Mouse (Mus musculus) telencephalon, adult 2 months (tissue): Measurements from ENCODE around the gene Haghl.

ENCODE experiments used
- DNase-seq: peaks from one replicate; pipeline ENCODE4 v3.0.0-alpha.2; 2011; ENCODE audit warnings: low read depth, low spot score

Gene Haghl

DNA sequence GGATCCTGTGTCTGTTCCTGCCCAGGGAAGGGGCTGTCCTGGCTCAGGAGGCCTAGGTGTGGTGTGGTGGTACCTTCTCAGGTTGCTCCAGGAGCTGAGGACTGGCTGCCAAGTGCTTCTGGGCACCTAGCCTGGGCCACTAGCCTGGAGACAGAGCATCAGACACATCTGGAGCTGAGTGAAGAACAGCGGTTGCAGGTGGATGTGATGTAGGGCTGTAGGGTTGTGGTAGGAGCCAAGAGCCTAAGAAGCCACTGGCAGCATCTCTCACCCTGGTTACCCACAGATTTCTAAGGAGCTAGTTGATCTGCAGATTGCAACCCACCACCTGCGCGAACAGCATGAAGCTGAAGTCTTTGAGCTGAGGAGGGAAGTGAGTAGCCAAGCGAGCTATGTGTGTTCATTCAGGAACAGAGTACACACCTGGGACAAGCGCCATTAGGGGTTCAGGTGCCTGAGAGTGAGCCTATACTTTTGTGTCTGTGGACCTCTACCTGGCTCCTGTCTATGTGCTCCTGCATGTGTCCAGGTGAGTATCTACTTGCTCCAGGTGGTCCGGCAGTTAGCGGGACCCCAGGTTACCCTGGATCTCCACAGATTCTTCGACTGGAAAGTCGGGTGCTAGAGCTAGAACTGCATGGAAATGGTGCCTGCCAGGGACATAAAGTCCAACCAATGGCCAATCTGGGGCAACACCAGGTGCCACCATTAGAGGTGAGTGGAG lies 1.5 kb upstream of the Haghl start:
- DNase-seq = no peak

DNA sequence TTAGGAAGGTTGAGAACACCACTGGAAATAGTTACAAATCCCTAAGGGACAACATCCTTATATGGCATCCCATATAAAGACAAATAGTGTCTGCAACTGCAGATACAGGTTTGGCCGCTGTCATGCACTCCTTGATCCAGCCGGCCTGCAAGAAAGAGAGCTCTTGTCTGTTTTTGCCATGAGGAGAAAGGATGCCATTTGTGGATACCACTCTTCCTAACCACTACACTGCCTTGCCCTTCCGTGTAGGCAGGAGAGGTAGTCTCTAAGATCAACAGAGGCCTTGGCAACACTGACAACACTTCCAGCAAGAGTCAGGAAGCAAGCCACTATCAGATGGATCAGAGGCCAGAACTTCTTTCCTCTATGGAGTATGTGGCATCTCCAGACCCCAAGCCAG lies 807 bp upstream of the Haghl start, which contains the start of gene Ccdc78:
Ccdc78 (plus strand) TSS at position 301 of the 400 bp plus-strand sequence.
- DNase-seq = no peak

DNA sequence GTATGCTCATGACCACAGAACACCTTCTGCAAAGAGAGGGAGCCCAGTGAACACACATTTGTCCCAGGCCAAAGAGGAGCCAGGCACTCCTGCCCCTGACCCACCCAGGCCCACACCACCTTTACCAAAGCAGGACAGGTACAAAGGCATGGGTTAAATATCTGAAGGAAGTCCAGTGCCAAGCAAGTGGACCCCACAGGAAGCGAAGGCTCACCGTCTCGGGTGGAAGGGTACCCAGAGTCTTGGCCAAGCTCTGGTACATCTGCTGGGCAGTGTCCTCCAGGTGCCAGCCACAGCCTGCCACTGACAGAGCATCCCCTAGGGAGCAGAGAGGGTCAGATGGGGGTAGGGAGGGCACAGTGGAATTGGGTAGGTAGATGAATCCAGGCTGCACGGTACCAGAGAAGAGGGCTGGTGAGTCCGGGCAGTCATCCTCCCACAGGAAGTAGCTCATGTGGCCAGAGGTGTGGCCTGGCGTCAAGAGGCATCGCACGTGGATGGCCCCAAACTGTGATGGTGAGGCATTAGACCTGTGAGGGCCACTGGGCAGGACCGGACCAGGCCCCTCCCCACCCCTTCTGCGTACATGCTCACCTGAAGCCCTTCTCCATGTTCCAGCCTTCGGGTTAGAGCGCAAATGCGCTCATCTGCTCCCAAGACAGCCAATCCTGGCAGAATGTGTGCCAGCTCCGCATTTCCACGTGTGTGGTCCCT lies 1.5 kb downstream of the Haghl start:
- DNase-seq = no peak

DNA sequence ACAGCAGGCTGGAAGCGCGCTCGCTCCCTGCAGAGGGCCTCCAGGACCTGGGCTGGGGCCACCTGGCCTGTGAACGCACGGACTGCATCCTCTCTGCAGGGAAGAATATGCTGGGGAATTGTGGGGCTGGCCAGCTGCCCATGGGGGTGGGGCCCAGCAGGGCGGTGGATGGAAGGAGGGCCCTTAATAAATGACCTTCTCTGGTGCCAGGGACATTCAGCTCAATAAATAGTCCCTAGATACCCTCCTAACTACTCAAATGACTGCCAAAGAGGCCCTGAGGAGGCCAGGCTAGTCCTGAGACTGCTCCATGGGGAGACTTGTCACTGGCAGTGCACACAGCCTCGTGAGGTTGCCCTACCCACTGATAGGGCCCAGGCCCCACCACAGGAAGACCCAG lies 2.4 kb downstream of the Haghl start:
- DNase-seq = no peak

DNA sequence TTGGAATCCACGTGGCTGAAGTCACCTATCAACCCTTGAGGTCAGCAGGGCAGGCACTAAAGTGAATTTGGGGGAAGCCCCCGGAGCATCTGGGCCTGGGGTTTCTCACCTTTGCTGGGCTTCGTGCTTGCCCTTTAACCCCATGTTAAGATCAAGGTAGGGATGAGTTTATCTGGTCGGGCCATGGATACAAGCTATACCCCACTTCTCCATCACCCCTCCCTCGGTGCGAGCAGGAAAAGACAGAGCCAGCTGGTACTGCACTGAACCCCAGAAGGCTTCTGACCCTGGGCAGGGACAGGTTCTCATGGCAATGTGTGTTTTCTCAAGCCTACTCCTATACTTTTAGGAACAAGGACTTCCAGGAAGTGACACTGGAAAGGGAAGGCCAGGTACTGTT lies 4.1 kb downstream of the Haghl start:
- DNase-seq = no peak

DNA sequence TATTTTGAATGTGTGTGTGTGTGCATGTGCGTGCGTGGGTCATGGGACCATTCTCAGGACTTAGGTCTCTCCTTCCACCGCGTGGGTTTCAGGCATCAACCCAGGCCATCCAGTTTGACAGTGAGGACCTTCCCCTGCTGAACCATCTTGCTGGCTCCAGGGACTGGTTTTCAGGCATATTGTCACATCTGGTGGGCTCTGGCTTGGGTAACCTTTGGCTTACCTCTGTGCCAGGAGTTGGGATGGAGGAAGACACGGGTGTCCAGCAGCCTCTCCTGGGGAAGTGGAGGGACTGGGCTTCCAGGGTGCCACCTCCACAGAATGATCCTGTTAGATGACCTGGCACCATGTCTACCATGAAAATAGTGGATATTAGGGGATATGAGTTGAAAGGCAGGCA lies 7.5 kb downstream of the Haghl start:
- DNase-seq = no peak

DNA sequence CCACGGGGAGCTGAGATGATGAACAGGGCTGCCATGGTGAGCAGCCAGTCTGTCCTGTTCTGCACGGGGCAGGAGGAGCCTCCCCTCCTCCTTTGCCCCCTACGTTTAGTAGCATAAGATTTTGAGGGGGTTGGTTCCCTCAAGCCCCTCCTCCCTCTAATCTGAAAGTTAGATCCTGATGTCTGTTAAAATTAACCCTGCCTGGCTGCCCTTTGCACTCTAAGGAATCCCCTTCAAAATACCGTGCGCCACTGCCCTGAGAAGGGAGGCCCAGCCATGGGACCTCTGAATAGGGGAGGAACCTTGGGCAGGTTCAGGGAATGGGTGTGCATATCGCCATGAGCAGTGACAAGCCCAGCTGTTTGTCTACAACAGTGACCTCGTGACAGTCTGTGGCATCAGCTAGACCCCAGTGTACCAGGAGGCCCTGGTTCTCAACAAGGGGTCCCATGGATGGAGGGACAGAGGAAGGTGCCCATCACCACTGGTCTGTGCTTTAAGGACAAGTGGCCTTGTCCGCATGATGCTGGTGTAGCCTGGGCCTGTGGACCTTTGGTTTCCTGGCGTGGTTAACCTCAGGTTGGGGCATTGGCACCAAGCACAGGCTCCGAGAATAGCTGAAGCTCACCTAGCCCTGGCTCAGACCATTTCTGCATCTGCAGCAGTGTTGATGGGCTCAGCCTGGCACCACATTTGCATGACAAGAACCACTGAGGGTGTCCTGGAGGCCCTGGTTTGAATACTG lies 10.0 kb downstream of the Haghl start:
- DNase-seq = no peak

DNA sequence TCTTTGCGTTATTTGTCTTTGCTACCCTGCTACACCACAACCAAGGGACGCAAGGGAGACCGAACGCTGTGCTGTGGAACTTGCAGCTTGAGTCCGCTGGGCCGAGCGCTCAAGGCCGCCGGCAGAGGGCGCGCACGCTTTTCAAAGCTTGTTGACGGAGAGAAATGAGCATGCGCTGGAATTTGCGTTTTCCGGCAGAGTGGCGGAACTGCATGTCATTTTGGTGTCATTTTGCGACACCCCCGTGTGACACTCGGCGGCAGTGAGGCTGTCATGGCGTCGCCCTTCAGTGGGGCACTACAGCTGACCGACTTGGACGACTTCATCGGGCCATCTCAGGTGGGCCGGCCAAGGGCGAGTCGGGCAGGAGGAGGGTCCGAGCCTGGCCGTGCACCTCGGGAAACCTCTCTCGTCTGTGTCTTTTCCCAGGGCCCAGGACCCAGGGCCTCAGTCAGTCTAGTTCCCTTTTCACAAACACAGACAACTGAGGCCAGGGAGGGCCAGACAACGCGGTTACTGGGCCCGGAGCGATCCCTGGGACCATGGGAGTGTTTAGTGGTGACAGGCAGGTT lies 11.8 kb downstream of the Haghl start, which contains the start of gene Narfl:
Narfl (plus strand) TSS at position 228 of the 572 bp plus-strand sequence.
- peak; percentile 97 for DNase-seq

DNA sequence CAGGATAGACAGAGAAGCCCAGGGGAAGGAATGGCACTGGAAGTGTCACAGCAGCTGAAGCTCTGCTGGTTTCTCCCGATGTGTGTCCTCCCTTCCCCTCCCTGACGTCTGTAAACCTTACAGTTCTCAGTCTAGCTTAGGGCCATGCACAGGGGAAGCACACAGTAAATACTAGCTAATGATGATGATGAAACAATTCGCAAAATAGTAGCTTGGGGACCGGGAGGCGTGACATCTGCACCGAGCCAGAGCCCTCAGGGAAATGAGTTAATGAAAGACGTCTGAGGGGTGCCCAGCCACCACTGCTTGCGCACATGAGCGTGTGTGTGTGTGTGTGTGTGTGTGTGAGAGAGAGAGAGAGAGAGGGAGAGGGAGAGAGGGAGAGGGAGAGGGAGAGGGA lies 16.1 kb downstream of the Haghl start:
- DNase-seq = no peak

DNA sequence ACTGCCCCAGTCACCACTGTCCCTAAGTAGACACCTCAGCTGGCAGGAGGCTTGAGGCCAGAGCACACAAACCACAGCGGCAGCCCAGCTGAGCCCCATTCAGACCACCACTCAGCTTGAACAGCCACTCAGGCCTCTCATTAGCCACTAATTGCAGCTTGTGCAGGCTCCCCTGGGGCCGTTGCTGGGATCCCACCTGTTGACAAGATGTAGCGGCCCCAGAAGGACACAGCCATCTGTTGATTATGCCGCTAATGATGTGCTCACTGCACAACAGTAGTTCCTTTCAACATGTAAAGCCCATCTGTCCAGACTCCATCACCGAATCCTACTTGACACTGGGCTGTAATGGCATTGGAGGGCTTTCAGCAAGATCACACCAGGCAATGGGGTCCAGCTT lies 19.6 kb downstream of the Haghl start:
- DNase-seq = no peak

DNA sequence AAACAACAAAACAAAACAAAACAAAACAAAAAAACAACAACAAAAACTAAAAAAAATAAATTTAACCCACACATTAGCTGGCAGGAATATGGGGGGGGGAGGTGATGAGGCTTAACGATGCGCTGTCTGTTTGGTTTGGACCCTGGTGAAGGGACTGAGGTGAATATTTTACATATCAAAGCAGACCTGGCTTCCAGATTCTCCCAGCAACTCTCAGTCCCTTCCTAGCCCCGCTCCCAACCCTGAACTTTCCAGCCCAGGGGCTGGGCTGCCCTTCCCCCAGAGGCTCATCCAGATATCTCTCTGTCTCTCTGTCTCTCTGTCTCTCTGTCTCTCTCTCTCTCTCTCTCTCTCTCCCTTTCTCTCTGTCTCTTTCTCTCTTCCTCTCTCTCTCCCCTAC lies 22.9 kb downstream of the Haghl start:
- DNase-seq = no peak

DNA sequence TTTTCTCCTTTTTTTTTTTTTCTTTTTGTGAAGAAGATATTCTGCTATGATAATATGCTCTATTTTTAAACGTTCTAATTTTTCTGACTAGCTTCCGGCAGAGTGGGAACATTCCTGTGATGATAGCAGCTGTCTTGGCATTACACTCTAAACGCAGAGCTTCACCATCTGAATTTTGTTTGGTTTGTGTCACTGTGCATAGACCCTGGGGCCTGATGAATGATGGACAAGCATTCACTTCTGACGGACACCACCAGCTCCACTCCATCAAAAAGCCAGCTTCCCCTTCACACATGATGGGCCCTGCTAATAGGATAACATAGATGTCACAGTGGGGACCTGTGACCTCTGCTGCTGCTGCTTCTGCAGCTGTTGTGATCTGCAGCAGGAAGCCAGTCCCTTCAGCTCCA lies 23.9 kb downstream of the Haghl start:
- peak; percentile 84 for DNase-seq

DNA sequence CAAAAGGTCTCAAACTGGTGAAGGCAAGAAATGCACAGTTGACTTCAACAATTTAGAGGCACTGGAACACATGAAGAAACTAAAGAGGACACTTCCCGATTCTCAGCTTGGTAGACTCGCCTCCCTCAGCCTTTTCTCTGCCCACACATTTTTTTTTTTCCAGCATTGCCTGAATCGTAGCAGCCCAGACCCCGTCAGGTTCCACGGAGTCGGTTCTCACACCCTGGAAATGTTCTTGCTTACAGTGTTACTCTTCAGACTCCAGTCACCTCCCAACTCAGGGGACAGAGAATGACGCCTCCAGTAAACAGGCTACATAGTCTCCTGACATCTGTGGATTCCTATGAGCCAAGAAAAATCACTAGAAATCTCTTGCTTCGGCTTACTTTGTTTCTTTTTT lies 25.3 kb downstream of the Haghl start:
- peak; percentile 57 for DNase-seq

DNA sequence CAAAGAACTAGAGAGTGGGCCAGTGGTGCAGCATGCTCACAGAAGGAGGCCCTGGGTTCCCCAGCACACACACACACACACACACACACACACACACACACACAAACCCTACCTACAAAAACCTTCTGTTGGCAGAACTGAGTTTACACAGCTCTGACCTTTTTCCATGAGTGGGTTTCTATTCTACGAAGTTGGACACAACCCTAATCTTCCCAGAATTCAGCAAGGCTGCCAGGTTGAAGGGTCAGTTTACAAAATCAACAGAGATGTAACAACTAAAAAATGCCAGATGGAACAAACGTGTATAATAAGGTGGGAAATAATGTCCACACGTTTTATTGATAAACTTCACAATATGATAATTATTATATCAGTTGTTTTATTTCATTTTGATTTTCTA lies 27.8 kb downstream of the Haghl start:
- DNase-seq = no peak

DNA sequence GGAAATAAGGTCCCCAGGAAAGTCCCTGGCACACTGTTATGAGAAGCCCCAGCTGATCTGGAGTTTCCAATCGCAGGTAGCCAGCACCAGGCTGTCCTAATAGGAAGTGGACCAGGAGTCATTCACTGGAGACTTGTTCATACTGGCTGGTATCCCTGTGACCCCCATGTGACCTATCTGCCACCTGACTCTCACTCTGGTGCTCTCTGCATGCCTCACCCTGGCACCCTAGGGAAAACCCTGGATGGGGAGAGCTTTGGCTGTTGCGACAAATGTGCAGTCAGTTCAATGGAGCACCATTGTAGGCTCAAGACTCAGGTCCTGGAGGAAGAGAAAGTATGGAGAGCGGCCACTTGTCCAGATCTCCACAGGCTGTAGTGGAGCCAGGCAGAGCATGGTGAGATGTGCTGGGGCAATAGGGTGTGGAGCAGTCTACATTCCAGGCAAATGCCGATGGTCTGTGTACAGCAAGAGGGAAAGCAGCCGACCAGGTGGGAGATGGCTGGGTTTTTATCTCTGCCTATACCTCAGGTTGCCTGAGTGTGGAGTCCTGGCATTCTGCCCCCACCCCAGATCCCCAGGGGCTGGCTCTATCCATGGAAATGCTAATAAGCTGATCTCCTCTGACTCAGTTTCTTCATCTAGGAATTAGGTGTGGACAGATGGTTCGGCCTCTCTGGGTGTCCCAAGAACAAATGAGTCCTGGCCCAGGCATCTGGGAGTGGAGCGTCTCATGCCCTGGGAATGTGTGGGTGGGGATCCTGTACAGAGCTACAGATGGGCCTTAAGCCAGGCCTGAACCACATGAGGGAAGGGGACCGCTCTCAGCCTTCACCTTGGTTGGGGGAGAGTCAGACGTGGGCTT lies 28.9 kb downstream of the Haghl start:
- no peak for DNase-seq

DNA sequence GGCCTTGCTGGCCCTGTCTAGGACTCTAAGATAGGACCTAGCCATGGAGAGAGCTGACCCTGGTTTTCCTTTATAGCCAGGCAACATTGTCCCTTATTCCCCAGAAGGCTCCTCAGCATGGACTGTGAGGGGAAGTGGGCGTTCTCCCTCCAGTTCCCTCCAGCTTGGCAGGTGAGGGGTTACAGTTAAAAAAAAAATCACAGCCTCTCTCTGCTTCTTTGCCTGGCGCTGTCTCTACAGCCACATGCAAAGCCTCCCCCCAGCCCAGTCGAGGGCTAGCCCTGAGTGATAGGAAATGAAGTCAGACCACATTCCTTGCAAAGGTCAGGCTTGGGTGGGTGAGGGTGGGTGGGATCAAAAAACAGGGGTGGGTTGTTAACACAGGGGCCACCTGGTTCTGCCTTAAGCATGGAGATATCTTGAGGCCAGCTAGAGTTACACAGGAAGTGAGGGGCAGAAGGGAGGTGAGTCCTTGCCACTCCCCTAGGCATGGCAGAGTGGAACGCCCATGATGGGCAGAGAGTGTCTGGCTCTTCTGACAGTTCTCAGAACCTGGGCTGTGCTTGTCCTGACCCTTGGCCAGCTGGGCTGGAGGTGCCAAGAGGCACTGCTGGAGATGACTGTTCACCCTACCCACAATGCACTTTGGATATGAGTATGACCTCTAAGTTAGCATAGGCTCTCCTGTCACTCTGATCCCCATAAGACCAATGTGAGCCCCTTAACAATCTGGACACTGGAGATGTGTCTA lies 29.7 kb downstream of the Haghl start:
- DNase-seq = no peak

DNA sequence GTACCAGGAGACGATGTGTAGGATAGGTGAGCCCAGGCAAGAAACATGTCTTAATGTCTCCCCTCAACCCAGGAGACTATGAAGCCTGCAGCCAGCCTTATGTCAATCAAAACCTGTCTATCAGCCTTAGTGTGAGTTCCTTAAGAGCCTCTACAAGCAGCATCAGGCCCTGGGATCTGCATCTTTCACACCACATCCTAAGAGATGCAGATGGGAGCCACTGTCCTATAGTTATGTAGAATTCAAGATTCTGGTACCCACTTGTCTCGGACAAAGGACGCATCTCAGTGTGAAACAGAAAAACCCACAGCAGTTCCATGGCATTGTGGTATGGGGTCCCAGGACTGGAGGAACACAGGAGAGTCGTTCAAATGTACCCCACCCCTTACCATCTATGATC lies 30.4 kb downstream of the Haghl start:
- no peak for DNase-seq

DNA sequence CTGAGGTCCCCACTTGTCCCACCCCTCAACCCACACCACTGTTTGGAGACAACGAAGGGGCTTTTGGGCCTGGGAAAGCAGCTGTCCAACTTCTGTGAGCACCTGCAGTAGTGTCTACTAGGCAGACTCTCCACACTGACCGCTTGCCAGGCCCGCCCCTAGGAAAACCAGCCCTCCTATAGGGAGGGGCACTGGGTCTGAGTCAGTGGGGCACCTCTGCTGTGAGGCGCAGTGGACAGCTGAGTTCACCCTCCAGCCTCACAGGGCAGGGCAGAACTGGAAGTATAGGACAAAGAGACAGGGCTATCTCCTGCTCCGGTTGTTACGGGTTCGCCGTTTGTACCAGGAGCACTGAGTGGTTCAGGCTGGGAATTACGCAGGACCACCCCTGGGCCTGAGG lies 31.2 kb downstream of the Haghl start, which contains the start of gene Msln:
Msln (minus strand) TSS at position 138 of the 400 bp plus-strand sequence.
- no peak for DNase-seq

DNA sequence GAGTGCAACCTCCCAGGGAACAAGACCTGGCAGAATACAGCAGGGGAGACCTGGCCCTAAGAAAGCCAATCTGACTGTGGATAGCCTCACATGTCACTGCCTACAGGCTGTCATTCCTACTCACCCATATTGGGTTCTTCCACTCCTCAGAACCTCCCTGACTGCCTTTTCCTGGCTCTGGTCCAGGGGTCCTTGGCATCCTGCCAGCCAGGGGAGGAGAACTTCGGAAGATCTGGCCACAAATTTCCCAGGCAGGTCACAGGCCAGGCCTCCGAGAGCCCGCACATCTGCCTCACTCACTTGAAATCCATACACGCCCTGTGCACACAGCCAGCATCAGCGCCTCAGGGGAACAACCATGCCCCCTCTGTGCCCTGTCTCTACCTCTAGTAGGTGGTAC lies 34.0 kb downstream of the Haghl start:
- no peak for DNase-seq

DNA sequence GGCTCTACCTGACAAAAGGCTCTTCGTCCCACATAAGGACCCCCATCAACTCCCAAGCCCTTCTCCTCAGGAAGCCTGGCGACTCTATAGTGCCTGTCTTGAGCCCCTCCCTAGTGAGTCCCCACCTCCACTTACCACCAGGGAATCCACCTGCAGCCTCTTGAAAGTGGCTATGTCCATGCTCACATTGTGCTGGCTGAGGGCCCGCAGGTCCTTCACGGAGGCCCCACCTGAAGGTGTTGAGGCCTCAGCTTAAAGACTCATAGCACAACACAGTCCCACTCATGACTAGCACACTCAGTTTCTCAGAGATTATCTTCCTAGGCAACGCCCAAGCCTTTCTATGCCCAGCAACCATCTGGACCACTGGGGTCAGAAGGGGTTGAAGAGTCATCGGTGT lies 36.2 kb downstream of the Haghl start:
- no peak for DNase-seq
